Mouse (Mus musculus) cerebellum, adult 8-10 months (tissue): Measurements from ENCODE around the gene 4931406P16Rik.

ENCODE experiments used
- DNase-seq: peaks from one replicate; pipeline ENCODE4 v3.0.0; 2022

The 4931406P16Rik gene

DNA sequence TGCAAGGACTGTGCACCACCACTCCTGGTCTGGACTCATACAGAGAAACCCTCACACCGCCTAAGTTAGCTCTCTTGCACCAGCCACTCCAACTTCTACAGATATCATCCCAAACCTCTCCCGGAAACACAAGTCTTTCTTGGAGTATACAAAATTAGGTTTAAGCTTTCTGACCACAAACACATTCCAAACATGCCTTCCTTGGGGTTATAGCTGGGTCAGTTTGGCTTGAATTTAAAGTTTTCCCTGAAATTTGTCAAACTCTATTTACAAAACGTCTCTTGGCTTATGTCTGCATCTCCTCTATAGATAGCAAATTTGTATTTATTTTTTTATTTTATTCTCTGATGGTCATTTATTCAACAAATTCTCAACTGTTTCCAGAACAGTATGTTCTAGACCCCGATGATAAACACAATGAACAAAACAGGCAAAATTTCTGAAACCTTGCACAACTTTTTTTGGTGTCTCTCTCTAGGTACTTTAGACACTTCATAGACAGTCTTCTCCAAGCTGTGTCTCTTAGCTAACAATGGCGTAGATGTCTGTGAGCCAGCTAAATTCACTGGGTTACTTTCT is 4.1 kb downstream of the 4931406P16Rik start:
- no peak for DNase-seq

GRCm38 (mm10) chr7:34308586-34308985 is 4.8 kb downstream of the 4931406P16Rik start:
- no peak for DNase-seq

DNA sequence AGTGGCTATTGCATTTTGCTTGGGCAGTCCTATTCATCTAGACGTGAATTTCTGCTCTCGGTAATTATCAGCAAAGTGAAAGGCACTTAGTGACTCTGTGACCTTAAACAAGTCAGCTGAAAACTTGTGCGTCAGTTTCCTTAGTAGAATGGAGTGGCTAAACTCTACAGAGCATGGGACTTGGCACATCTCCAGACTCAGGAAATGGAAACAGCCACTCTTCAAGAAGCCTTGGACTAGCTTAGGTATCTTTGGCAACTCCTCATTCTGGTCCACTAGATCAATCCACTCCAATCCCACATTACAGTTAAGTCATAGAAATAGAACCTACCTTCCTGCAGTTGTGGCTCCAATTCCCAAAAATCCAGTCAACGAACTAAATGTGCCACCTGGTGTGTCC is 7.9 kb downstream of the 4931406P16Rik start:
- no peak for DNase-seq

DNA sequence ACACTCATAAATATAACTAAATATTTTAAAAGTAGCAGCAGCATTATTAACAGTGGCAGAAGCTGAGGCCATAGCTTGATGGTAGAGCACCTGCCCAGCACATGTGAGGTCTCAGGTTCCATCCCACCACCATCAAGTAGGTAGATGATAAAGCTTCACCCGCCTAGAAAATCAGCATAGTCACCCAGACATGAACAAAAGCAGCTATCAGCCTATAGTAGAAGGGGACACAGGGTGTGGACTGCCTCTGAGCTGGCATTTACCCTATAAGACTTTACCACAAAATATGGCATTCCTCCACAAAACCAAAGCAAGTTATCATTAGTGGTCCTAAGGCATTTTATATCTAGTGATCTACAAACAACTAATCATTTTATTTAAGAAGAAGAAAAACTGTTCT is 10.7 kb downstream of the 4931406P16Rik start:
- no peak for DNase-seq

DNA sequence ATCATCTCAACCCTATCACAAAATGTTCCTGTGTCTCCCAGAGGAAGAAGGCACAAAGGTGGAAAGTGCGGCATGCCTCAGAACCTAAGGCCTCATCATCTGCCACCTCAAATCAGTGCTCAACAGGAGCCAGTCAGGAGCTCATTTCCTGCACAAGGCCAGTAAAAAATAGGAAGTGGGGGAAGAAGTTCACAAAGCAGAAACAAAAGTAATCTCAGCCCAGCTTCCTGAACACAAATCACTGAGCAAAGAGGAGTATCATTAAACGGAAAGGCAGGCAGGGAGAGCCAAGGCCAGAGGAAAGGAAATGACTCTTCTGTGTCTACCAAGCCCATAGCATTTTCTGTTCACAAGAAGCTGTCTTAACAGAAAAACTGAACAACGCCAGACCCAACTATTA is 11.4 kb downstream of the 4931406P16Rik start:
- no peak for DNase-seq

- DNase-seq, result no peak
Observed at GRCm38 (mm10) chr7:34298818-34299217, 14.5 kb downstream of the 4931406P16Rik start.

DNA sequence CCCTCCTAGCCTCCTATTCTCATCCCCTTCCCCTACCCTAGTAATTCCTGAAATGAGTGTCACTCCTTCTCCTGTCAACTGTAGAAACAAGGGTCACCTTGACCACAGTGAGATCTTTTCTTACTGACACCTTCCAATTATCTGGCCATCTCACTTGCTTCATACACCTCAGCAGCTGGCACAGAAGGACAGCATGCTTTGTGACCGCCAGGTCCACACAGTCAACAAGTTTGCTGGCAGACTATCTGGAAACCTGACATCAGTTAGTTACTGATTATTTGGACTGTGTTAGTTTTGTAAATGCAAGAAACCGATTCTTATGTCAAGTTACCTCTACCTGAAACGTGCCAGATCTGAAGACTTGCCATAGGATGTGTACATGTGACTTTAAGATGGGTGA is 17.2 kb downstream of the 4931406P16Rik start:
- no peak for DNase-seq

GRCm38 (mm10) chr7:34292633-34293032 is 20.7 kb downstream of the 4931406P16Rik start:
- no peak for DNase-seq

GRCm38 (mm10) chr7:34291265-34291664 is 22.1 kb downstream of the 4931406P16Rik start:
- DNase-seq, result no peak

- no peak for DNase-seq
Observed at GRCm38 (mm10) chr7:34290450-34291151, 22.8 kb downstream of the 4931406P16Rik start.

- DNase-seq, result no peak
Observed at GRCm38 (mm10) chr7:34277656-34278055, 35.7 kb downstream of the 4931406P16Rik start.

DNA sequence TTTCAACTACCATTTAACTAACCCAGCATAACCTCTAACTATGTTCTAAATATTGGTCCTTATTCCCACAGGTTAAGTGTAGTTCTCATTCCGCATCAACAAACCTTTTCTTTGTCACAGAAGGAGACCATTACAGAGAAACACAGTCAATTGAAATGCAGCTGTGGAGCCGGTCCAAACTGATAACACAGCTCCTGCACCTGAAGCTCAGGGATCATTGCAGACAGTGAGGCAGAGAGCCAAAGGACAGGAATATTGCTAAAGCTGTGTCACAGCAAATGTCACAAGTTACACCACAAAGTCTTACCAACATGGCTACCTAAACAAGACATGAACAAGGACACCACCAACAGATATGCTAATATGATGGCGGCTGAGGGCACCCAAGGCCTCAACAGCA is 37.3 kb downstream of the 4931406P16Rik start:
- DNase-seq, result no peak

- DNase-seq, result no peak
Observed at GRCm38 (mm10) chr7:34272465-34272864, 40.9 kb downstream of the 4931406P16Rik start.

DNA sequence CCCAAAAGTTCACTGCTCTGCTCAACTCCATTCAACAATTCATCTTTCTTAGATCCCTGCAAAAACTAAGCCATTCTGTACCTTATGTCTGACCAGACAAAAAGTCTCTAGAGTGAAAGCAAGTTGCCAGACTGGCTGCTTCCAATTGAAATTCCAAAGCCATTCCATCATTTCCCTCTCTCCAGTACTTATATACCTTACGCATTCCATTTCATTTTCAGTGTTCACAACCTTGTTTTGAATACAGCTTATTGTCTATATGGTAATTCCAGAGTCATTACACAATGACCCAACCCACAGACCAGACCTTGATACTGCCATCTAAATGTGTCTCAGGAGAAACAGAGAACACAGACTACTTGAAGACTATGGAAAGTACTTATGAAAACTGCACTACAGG is 44.9 kb downstream of the 4931406P16Rik start:
- DNase-seq, result no peak

- no peak for DNase-seq
Observed at GRCm38 (mm10) chr7:34266421-34266820, 46.9 kb downstream of the 4931406P16Rik start.

- peak; percentile 76 for DNase-seq
Observed at GRCm38 (mm10) chr7:34265876-34266346, 47.4 kb downstream of the 4931406P16Rik start.

- no peak for DNase-seq
Observed at GRCm38 (mm10) chr7:34263437-34263836, 49.9 kb downstream of the 4931406P16Rik start.

GRCm38 (mm10) chr7:34258407-34258806 is 54.9 kb downstream of the 4931406P16Rik start:
- DNase-seq, result no peak

DNA sequence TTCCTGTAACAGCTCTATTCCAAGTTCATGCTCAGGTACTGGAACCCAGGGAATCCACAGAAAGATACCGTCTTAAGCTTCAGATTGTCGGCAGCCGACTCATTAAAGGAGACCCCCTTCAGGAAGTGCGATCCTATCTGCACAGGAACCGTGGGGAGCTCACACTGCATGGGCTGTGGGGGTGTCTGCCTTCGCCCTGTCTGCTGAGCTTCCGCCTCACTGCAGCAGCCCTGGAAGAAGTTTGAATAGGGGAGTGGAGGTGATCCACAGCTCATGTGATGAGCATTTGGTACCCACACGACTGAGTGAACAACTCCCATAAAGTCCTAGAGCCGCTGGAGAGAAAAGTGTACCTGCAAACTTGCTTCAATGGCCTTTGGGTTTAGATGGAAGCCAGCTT is 56.1 kb downstream of the 4931406P16Rik start:
- no peak for DNase-seq

DNA sequence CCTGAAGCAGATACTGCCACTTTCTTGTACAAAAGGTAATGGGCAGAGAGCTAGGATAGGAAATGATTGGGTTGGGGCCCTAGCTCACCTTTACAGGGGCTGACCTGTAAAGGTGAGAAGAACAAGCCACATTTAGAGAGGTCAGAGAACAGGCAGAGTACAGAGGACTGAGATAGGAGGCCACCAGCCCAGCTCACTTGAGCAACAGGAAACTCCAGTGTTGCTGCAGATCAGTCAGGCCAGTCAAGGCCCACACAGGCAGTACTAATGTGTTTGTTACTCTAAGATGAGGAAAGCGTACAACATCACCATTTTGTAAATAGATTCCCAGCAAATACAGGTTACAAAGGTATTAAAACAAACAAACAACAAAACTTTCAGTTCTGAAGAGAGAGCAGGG is 57.4 kb downstream of the 4931406P16Rik start:
- DNase-seq, result no peak

GRCm38 (mm10) chr7:34255137-34255536 is 58.2 kb downstream of the 4931406P16Rik start:
- no peak for DNase-seq

DNA sequence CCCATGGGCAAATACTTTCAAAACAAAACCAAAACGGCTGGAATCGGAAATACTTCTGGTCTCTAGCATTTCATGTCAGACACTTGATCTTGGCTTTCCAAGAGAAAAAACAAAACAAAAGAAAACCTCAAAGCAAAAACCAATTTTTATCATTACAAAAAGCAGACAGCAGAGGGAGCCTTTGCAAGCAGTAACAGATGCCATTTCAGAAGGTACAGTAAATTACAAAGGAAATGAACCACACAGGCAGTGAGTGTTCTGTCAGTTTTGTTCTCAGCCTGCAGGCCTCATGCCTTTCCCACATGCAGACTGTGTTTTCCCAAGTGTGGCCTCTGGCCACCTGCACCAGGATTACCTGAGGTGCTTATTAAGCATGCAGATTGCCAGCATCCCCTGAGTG is 61.3 kb downstream of the 4931406P16Rik start:
- DNase-seq, result peak; percentile 31

DNA sequence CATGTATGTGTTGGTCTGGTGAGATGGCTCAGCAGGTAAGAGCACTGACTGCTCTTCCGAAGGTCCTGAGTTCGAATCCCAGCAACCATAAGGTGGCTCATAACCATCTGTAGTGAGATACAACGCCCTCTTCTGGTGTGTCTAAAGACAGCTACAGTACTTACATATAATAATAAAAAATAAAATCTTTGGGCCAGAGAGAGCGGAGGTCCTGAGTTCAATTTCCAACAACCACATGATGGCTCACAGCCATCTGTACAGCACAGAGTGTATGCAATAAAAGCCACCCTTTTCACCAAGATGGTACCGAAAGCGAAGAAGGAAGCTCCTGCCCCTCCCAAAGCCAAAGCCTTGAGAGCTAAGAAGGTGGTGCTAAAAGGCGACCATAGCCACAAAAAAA is 62.6 kb downstream of the 4931406P16Rik start, which contains the start of gene Gm6096:
TSS of gene Gm6096 (plus strand) at position 301 of the 400 bp plus-strand sequence.
- DNase-seq, result no peak

- DNase-seq, result no peak
Observed at GRCm38 (mm10) chr7:34246870-34247499, 66.4 kb downstream of the 4931406P16Rik start.
